In genomic region chr6:59199021-59199420, GRCm38 (mm10) we compare ENCODE assay signal across 12 mouse cellular contexts.
"Had no signal": no experiment of that assay in that cellular context is flagged by ENCODE, and none has a peak within 500 bp of the region (broad histone marks: within the 10 kb centered on the region; RNA-seq: fewer than 3 reads in every experiment).

No protein-coding gene starts in this region.

- ATAC-seq: liver, postnatal 0 days; lung, postnatal 0 days; midbrain, embryonic 16.5 days had no signal

- DNase-seq: liver, postnatal 0 days; lung, adult 2 months; lung, postnatal 14 days; lung, postnatal 36 days; midbrain, embryonic 14.5 days; retina, postnatal 1 day; right cerebral cortex, postnatal 25 days; thymus, adult 2 months; thymus, postnatal 25 days; thymus, postnatal 4 days had no signal
